Mouse (Mus musculus) hindbrain, embryonic 14.5 days (tissue): ENCODE results near the gene Phactr3. TPM values are rescaled to one million over a fixed set of nuclear protein-coding genes. Genes with fewer than 3 reads are reported as not detected.

Experiments
- ATAC-seq: fragments of 200-750 bp; cut with Nextera tagmentation; 2 replicates; pipeline ENCODE4 v1.8.0; 2017; ENCODE audit warnings: moderate number of reproducible peaks, mild to moderate bottlenecking, moderate TSS enrichment, moderate library complexity; ENCODE audit not compliant: low FRiP score
- DNase-seq: peaks from one replicate; pipeline ENCODE4 v3.0.0-alpha.2; 2015; ENCODE audit warnings: low spot score
- H3K27ac ChIP-seq: fragments of 300-500 bp; sonication (generic); 2 replicates; pipeline ENCODE4 v1.5.1; 2014; ENCODE audit warnings: mild to moderate bottlenecking, moderate library complexity
- H3K27me3 ChIP-seq: fragments of 300-500 bp; sonication (generic); 2 replicates; pipeline ENCODE4 v1.6.1; 2014; ENCODE audit warnings: mild to moderate bottlenecking, low read length, mixed read lengths; ENCODE audit not compliant: control insufficient read depth, insufficient read depth
- H3K36me3 ChIP-seq: fragments of 300-500 bp; sonication (generic); replicated peaks from 2 replicates; pipeline ENCODE4 v1.6.1; 2014; ENCODE audit not compliant: control insufficient read depth, insufficient read depth
- H3K4me1 ChIP-seq: fragments of 300-500 bp; sonication (generic); replicated peaks from 2 replicates; pipeline ENCODE4 v1.6.1; 2014; ENCODE audit warnings: antibody characterized with exemption, low read length, mixed read lengths; ENCODE audit not compliant: control insufficient read depth, insufficient read depth
- H3K4me2 ChIP-seq: fragments of 300-500 bp; sonication (generic); replicated peaks from 2 replicates; pipeline ENCODE4 v1.6.1; 2014; ENCODE audit warnings: mild to moderate bottlenecking, moderate library complexity
- H3K4me3 ChIP-seq: fragments of 300-500 bp; sonication (generic); replicated peaks from 2 replicates; pipeline ENCODE4 v1.5.1; 2014; ENCODE audit warnings: mild to moderate bottlenecking, low read length
- H3K9ac ChIP-seq: fragments of 300-500 bp; sonication (generic); 2 replicates; pipeline ENCODE4 v1.6.1; 2014
- H3K9me3 ChIP-seq: fragments of 300-500 bp; sonication (generic); 2 replicates; pipeline ENCODE4 v1.6.1; 2016; ENCODE audit warnings: low read length; ENCODE audit not compliant: control insufficient read depth
- WGBS: fragments of 180-500 bp; shearing (Covaris S2); extraction: QIAGEN DNeasy Blood & Tissue Kit; methylation state at CpG from one replicate; pipeline ENCODE4 v1.1.7; 2014; 5-methylcytosine and 5-hydroxymethylcytosine counted together
- polyA plus RNA-seq: library from polyadenylated mRNA; unstranded; fragments of >200 nt; fragmentation: Nextera tagmentation; extraction: Ambion mirVana; gene quantifications from 2 replicates; pipeline ENCODE4 v1.2.1, GENCODE M21; 2014

Gene Phactr3
- polyA plus RNA-seq, 1 experiment from 2014 or later = 56.9 TPM

DNA sequence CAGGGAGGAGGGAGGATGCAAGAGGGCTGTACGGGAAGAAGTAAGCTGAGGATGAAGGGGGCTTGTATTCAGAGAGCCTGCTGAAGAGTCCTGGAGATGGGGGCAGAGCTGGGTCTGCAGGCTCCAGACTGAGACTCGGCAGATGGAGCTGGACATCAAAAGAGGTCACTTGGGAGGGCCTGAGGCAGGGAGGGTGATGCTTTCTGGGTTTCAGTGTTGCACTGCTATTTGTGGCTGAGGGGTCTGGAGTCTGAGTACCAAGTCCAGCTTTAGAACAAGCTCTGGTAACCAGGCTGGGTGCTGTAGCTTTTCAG lies 2.6 kb downstream of the Phactr3 start:
- H3K9me3 ChIP-seq = no peaks in the 10 kb centered on the region
- H3K27ac ChIP-seq = no peak overlapping the region
- DNase-seq (no peak), ATAC-seq (no peak)
- no peak overlapping the region for H3K9ac ChIP-seq
- peaks cover 17% of the 10 kb centered on the region for H3K27me3 ChIP-seq
- no peaks in the 10 kb centered on the region for H3K36me3 ChIP-seq
- H3K4me3 ChIP-seq = no peak overlapping the region
- no peak overlapping the region for H3K4me2 ChIP-seq
- H3K4me1 ChIP-seq = peaks cover 6% of the 10 kb centered on the region
- WGBS = 25% methylated on average over 2 of the region's 2 CpGs

DNA sequence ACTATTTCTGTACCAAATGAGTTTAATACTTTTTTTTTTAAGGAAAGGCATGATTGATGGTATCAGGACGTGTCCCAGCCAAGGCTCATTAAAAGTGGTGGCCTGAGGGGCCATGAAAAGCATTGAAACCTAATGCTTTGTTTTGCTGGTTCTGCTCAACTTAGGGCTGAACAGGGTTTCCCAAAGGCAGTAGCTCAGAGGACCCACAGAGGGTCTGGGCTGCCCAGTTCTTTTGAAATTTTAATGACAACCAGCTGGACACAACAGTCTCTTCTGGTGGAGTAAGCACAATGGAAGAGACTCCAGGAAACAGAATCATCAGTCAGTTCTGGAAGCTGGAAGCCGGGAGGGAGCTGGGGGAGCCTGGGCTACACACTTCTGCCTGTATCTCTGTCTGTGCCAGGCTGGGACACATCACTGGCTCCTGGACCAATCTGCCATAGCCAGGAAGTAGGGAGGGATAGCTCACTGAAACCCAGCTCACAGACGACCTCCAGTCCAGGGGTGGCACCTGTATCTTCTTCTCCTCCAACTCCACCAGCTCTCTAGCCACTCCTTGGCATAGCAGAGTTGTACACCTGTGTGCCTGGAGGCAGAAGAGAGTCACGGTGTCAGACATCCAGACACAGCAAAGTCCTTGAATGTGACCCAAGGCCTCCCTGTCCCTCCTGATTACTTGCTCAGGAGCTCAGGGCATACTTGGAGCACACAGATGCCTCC lies 3.3 kb downstream of the Phactr3 start:
- WGBS = 30% methylated on average over 4 of the region's 4 CpGs

DNA sequence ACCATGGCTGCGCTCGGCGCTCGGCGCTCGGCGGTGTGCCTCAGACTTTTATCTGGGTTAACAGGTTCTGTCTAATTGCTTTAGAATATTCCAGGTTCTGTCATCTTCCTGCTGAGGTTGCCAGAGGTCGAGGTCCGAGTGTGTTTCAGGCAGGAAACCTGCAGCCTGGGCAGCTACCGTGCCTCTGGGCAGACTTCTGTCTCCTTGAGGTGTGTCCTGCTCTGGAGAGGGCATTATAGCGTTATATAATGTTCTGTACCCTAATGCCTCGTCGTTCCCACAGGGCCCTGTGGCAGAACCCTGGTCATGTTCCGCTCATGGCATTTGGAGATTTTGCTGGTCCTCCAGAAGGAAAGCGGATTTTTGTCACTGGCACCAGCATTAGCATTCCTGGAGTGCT lies 4.7 kb downstream of the Phactr3 start:
- DNase-seq (no peak), ATAC-seq (no peak)
- no peaks in the 10 kb centered on the region for H3K36me3 ChIP-seq
- H3K4me2 ChIP-seq = no peak overlapping the region
- H3K4me1 ChIP-seq = peaks cover 6% of the 10 kb centered on the region
- peaks cover 12% of the 10 kb centered on the region for H3K27me3 ChIP-seq
- no peaks in the 10 kb centered on the region for H3K9me3 ChIP-seq
- H3K27ac ChIP-seq = no peak overlapping the region
- H3K9ac ChIP-seq = no peak overlapping the region
- H3K4me3 ChIP-seq = no peak overlapping the region
- WGBS = 86% methylated on average over 15 of the region's 15 CpGs

More for the DNA sequence above, 3.3 kb downstream of the Phactr3 start:
- ATAC-seq (no peak), DNase-seq (no peak)
- H3K4me3 ChIP-seq = no peak overlapping the region
- H3K9ac ChIP-seq = no peak overlapping the region
- no peaks in the 10 kb centered on the region for H3K9me3 ChIP-seq
- peaks cover 17% of the 10 kb centered on the region for H3K27me3 ChIP-seq
- no peak overlapping the region for H3K4me2 ChIP-seq
- peaks cover 6% of the 10 kb centered on the region for H3K4me1 ChIP-seq
- no peak overlapping the region for H3K27ac ChIP-seq
- no peaks in the 10 kb centered on the region for H3K36me3 ChIP-seq

DNA sequence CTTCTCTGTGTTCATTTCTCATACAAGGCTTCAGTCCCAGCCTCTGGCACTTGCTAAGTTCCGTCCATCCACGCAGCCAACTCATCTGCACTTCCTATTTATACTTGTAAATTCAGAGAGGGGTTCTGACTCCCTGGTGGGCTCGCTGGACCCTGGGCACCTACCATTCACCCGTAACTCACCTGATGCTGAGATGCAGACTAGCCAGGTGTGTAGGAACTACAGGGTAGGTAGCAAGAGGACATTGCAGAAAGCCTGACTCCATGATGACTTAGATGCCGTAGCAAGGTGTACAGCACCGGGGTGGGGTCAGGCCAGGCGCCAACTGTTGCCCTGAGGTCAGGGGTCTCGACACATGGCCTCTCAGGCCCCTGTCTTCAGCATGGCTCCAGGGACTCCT lies 6.7 kb downstream of the Phactr3 start:
- Histone ChIP-seq H3K36me3 (no peaks in the 10 kb centered on the region), H3K4me3 (no peak overlapping the region), H3K27ac (no peak overlapping the region), H3K27me3 (no peaks in the 10 kb centered on the region), H3K9ac (no peak overlapping the region), H3K9me3 (no peaks in the 10 kb centered on the region), H3K4me2 (no peak overlapping the region), H3K4me1 (no peaks in the 10 kb centered on the region)
- no peak for DNase-seq
- ATAC-seq = no peak
- 82% methylated on average over 8 of the region's 8 CpGs for WGBS

DNA sequence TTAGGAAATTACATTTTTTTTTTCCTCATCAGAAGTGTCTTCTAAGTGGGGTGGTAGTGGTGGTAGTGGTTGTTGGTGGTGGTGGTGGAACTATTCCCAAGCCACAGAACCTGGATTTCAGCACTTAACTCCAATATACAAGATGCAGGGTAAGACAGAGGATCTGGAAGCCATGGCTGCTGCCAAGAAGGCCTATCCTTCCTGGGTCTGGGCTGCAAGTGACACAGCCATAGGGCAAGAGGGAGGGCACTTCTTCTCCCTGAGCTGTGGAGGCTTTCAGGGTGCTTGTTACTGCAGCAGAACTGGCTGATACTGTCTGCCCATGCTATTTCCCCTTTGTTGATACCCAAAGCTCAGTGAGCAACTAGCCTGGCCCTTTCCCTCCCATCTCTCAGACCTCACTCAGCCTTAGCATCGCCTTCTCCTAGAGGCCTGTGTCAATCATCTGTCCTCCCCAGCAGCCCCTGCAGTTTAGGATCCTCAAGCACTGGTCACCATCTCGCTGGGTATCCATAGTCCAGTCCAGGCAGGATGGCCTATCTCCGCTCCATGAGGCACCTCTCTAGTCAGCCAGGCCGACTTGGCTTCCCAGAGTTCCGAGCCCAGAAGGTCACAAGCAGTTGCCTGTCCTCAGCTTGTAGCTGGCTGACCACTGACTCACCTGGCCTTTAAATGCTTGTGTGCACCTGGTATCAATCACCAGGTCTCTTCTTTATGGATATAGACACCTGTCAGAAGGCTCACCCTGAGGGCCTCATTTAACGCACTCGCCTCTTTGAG lies 7.5 kb downstream of the Phactr3 start:
- Histone ChIP-seq H3K9ac (no peak overlapping the region), H3K9me3 (no peaks in the 10 kb centered on the region), H3K4me3 (no peak overlapping the region), H3K4me1 (no peaks in the 10 kb centered on the region), H3K27ac (no peak overlapping the region), H3K36me3 (no peaks in the 10 kb centered on the region), H3K4me2 (no peak overlapping the region), H3K27me3 (no peaks in the 10 kb centered on the region)
- ATAC-seq = no peak
- WGBS = 96% methylated on average over 7 of the region's 7 CpGs
- DNase-seq = no peak

DNA sequence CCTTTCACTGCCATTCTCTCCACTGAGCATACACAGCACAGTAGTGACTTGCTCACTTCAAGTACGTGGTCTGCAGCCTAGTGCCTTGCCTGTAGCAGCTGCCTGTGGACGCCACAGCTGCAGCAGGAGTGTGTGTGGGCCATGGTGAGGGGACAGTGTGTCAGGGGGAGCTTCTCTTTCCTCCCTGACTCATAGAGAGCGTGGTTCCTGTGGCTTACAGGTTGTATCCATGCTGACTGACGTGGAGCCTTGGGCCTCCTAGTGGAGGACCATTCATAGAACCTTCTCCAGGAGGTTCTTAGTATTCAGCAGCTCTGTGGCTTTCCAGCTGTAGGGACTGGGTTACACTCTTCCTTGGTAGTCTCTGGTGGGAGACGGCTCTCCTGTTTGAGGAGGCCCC lies 9.8 kb downstream of the Phactr3 start:
- no peaks in the 10 kb centered on the region for H3K36me3 ChIP-seq
- ATAC-seq (no peak), DNase-seq (no peak)
- 78% methylated on average over 5 of the region's 5 CpGs for WGBS
- no peaks in the 10 kb centered on the region for H3K9me3 ChIP-seq
- no peaks in the 10 kb centered on the region for H3K27me3 ChIP-seq
- H3K27ac ChIP-seq = no peak overlapping the region
- no peak overlapping the region for H3K4me3 ChIP-seq
- H3K4me1 ChIP-seq = no peaks in the 10 kb centered on the region
- no peak overlapping the region for H3K4me2 ChIP-seq
- H3K9ac ChIP-seq = no peak overlapping the region

DNA sequence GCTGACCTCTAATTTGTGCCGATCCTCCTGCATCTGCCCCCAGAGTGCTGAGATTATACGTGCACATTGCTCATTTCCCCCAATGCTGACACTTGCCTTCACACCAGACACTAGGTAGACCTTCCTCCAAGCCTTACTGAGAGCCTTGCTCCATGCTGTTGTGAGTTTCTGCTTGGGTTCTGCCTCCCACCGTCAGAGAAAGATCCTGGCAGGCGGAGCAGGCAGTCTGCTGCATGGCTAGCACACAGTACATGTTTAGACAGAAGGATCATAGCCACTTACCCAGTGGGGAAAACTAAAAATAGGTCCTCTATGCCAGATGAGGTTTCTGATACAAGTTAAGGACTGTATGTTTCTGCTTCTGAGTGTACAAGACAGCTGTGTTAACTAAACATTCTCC lies 10.4 kb downstream of the Phactr3 start:
- Histone ChIP-seq H3K27ac (no peak overlapping the region), H3K4me2 (no peak overlapping the region), H3K4me3 (no peak overlapping the region), H3K27me3 (no peaks in the 10 kb centered on the region), H3K9me3 (no peaks in the 10 kb centered on the region), H3K9ac (no peak overlapping the region), H3K4me1 (no peaks in the 10 kb centered on the region), H3K36me3 (no peaks in the 10 kb centered on the region)
- 76% methylated on average over 4 of the region's 4 CpGs for WGBS
- ATAC-seq (no peak), DNase-seq (no peak)

DNA sequence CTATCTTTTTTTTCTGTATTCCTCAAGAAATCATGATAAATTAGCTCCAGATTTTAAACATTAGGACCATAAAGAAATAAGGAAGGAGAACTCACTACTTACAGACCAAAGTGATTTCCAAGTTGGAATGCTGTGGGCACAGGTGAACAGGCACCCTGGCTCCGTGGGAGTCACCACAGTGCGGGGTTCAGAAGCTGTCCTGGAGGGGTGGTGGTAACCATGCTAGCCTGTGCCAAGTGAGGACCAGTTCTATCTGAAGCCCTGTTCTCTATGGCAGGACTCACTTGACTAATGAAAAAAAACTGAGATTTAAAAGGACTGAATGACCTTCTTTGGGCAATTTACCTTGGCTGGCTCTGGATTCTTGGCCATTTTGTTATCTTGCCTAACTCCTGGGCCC lies 10.9 kb downstream of the Phactr3 start:
- Histone ChIP-seq H3K4me1 (no peaks in the 10 kb centered on the region), H3K27me3 (no peaks in the 10 kb centered on the region), H3K4me3 (no peak overlapping the region), H3K9me3 (no peaks in the 10 kb centered on the region), H3K9ac (no peak overlapping the region), H3K36me3 (no peaks in the 10 kb centered on the region), H3K27ac (no peak overlapping the region), H3K4me2 (no peak overlapping the region)
- no peak for DNase-seq
- no peak for ATAC-seq
- WGBS = 90% methylated on average over 2 of the region's 2 CpGs

DNA sequence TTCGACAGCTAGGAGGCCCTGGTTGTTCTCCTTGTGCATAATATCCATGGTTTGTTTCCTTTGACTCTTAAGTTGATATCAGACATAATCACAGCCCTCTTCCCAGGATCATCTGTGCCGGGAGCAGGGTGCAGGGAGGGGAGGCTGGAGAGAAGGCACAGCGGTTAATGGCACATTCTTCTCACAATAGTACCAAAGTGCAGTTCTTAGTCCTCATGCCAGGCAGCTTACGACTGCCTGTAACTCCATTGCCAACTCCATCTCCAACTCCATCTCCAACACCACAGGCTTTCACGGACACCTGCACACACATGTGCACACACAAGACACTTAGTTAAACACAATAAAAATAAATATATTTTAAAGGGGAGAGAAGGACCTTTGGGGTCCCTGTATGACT lies 11.8 kb downstream of the Phactr3 start:
- no peak for ATAC-seq
- WGBS = 83% methylated on average over 5 of the region's 5 CpGs
- no peak for DNase-seq

More for the DNA sequence above, 11.8 kb downstream of the Phactr3 start:
- Histone ChIP-seq H3K27ac (no peak overlapping the region), H3K36me3 (no peaks in the 10 kb centered on the region), H3K9ac (no peak overlapping the region), H3K4me1 (no peaks in the 10 kb centered on the region), H3K4me2 (no peak overlapping the region), H3K9me3 (no peaks in the 10 kb centered on the region), H3K4me3 (no peak overlapping the region), H3K27me3 (no peaks in the 10 kb centered on the region)
